Mouse (Mus musculus) ovary, adult 10 weeks (tissue): Measurements from ENCODE around the gene Setmar. TPM values are rescaled to one million over a fixed set of nuclear protein-coding genes. Genes with fewer than 3 reads are reported as not detected.

Source experiments
- polyA plus RNA-seq: library from polyadenylated mRNA; stranded (reverse); fragments of 350-450 nt; fragmentation: Illumina TruSeq; extraction: RNeasy Lipid Tissue Mini Kit (QIAGEN cat#74804); gene quantifications from one replicate; pipeline ENCODE4 v1.2.3, GENCODE M21; 2014

The Setmar gene
- 11.6 TPM for polyA plus RNA-seq

GRCm38 (mm10) chr6:108064918-108065526 is at the start of gene Setmar:
Setmar (plus strand) TSS chr6:108065045.

Other genes starting within 250 kb of the Setmar start
- gene Sumf1, start 120.5 kb downstream of the Setmar start, polyA plus RNA-seq, result 87.1 TPM
- 87.8 TPM for gene Itpr1, start 148.1 kb downstream of the Setmar start, polyA plus RNA-seq